Comparison of ENCODE assay signal across 8 mouse cellular contexts in the genomic region with DNA sequence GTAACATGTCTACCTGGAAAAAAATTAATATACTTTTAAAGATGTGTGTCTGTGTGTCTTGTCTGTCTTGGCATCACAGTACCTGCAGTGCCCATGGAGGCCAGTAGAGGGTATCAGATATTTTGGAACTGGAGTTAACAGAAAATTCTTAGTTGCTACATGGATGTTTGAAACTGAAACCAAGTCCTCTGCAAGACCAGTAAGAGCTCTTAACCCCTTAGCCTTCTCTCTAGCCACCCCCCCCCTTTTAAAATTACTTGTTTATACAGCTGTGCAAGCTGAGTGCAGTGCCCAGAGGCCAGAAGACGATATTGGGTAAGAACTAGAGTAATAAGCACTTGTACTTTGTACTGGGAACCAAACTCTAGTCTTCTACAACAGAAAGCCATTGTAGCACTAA. TPM values are rescaled to one million over a fixed set of nuclear protein-coding genes. Genes with fewer than 3 reads are reported as not detected.
DNase-seq lines count a peak whose midpoint lies in the region; ATAC-seq and TF ChIP-seq lines count a peak whose summit lies in the region.

No protein-coding gene starts in this region.

- H3K9me3 ChIP-seq in intestine, embryonic 15.5 days, result no peaks in the 10 kb centered on the region
- no peaks in the 10 kb centered on the region for H3K9me3 ChIP-seq in liver, embryonic 14.5 days (ENCODE audit: control insufficient read depth, low read length)

- H3K4me3 ChIP-seq in intestine, embryonic 15.5 days (replicated peaks), result no peak overlapping the region
- no peak overlapping the region for H3K4me3 ChIP-seq in liver, embryonic 14.5 days (ENCODE audit: insufficient read depth in 1 of 2, low read depth in 2 of 2, low read length in 2 of 2)

- peaks cover 5% of the 10 kb centered on the region; the same call in 1 of the 2 replicates for H3K36me3 ChIP-seq in intestine, embryonic 15.5 days
- H3K36me3 ChIP-seq in liver, embryonic 14.5 days (replicated peaks; ENCODE audit: control insufficient read depth, insufficient read depth, low read depth), result peaks cover 18% of the 10 kb centered on the region

- TF ChIP-seq CTCF in liver, embryonic 14.5 days (IDR thresholded peaks at IDR 0.05; ENCODE audit: low read depth), result peak; percentile 64; the same call in 1 of the 2 replicates

- no peaks in the 10 kb centered on the region for H3K27me3 ChIP-seq in intestine, embryonic 15.5 days (replicated peaks)
- H3K27me3 ChIP-seq in liver, embryonic 14.5 days (ENCODE audit: control insufficient read depth, insufficient read depth, low read length), result no peaks in the 10 kb centered on the region

- TF ChIP-seq EP300 in liver, embryonic 14.5 days (IDR thresholded peaks at IDR 0.05; ENCODE audit: low read depth), result no peak

- no peaks in the 10 kb centered on the region for H3K4me1 ChIP-seq in intestine, embryonic 15.5 days (replicated peaks)
- H3K4me1 ChIP-seq in liver, embryonic 14.5 days (replicated peaks; ENCODE audit: control insufficient read depth in 2 of 2, insufficient read depth in 2 of 2, low read length in 1 of 2), result peaks cover 8 to 14% of the 10 kb centered on the region in 2 experiments; a peak in 3 of 4 replicates

- peak; percentile 43; the same call in 1 of the 2 replicates for ATAC-seq in erythroid progenitor cell, adult 5-6 weeks (replicated peaks; ENCODE audit: low FRiP score, poor library complexity, severe bottlenecking)
- peak; percentile 66 for ATAC-seq in intestine, embryonic 15.5 days
- no peak for ATAC-seq in liver, embryonic 14.5 days (ENCODE audit: insufficient read depth)

- H3K4me2 ChIP-seq in intestine, embryonic 15.5 days (replicated peaks), result 0 out of 2 replicates have a peak overlapping the region, but pooled peaks have one; percentile 2
- peak overlapping the region; percentile 23 for H3K4me2 ChIP-seq in liver, embryonic 14.5 days (ENCODE audit: low read depth)

- no peak overlapping the region for H3K9ac ChIP-seq in intestine, embryonic 15.5 days
- H3K9ac ChIP-seq in liver, embryonic 14.5 days (replicated peaks), result no peak overlapping the region

- DNase-seq in urinary bladder, adult 18-20 months (ENCODE audit: low spot score in 2 of 2), result peak; percentile 19 to 33
- DNase-seq in urinary bladder, adult 2 months (ENCODE audit: low spot score), result no peak
- DNase-seq in adrenal gland, postnatal 25 days, result peak; percentile 65
- DNase-seq in liver, embryonic 14.5 days (ENCODE audit: low read depth in 3 of 3, low spot score in 3 of 3), result peak; percentile 47 to 53 (median 48)
- peak; percentile 67 for DNase-seq in retina, embryonic 14.5 days (ENCODE audit: low spot score)
- peak; percentile 60 to 68 for DNase-seq in thymus, postnatal 36 days

- WGBS in intestine, embryonic 15.5 days, result 8% methylated on average over 1 of the region's 1 CpGs
- WGBS in liver, embryonic 14.5 days (ENCODE audit: insufficient replicate concordance), result 80% methylated on average over 1 of the region's 1 CpGs

- H3K27ac ChIP-seq in intestine, embryonic 15.5 days, result 0 out of 2 replicates have a peak overlapping the region, but pooled peaks have one; percentile 4
- H3K27ac ChIP-seq in liver, embryonic 14.5 days, result no peak overlapping the region

RNA-seq across cellular contexts. Expression of a gene that starts 2.2 kb away (rescaled TPM):
- polyA plus RNA-seq in urinary bladder, adult 2 months (2012; rRNA removed), result 1,159 and 1,205 TPM in 2 replicates
- 351 and 444 TPM in 2 replicates for total RNA-seq in adrenal gland, postnatal 25 days (2021)
- 417 TPM in 2 replicates for total RNA-seq in erythroid progenitor cell, adult 5-6 weeks (2015; ENCODE audit: low replicate concordance)
- 315 and 593 TPM in 2 replicates for total RNA-seq in erythroid progenitor cell, adult 5-6 weeks (2017; ENCODE audit: low replicate concordance)
- polyA plus RNA-seq in intestine, embryonic 15.5 days (2015; fragmentation: Nextera tagmentation; extraction: Ambion mirVana), result 829 and 865 TPM in 2 replicates
- 336 and 671 TPM in 2 replicates for polyA plus RNA-seq in liver, embryonic 14.5 days (2012; rRNA removed)
- 554 and 561 TPM in 2 replicates for polyA plus RNA-seq in liver, embryonic 14.5 days (2014; fragmentation: Nextera tagmentation; extraction: Ambion mirVana)

RNA-seq across cellular contexts. Expression of a gene that starts 28.1 kb away (rescaled TPM):
- 18.4 and 21.4 TPM in 2 replicates for polyA plus RNA-seq in urinary bladder, adult 2 months (2012; rRNA removed)
- total RNA-seq in adrenal gland, postnatal 25 days (2021), result 16.9 and 28.0 TPM in 2 replicates
- not detected in 2 replicates for total RNA-seq in erythroid progenitor cell, adult 5-6 weeks (2015; ENCODE audit: low replicate concordance)
- 1.3 TPM in 1 of 2 replicates, not detected in the other for total RNA-seq in erythroid progenitor cell, adult 5-6 weeks (2017; ENCODE audit: low replicate concordance)
- 21.1 and 21.4 TPM in 2 replicates for polyA plus RNA-seq in intestine, embryonic 15.5 days (2015; fragmentation: Nextera tagmentation; extraction: Ambion mirVana)
- 2.0 and 2.1 TPM in 2 replicates for polyA plus RNA-seq in liver, embryonic 14.5 days (2012; rRNA removed)
- polyA plus RNA-seq in liver, embryonic 14.5 days (2014; fragmentation: Nextera tagmentation; extraction: Ambion mirVana), result 1.3 and 1.5 TPM in 2 replicates
